Mouse (Mus musculus) stomach, postnatal 0 days (tissue): ENCODE results near the gene Kif21b. TPM values are rescaled to one million over a fixed set of nuclear protein-coding genes. Genes with fewer than 3 reads are reported as not detected.
A peak's percentile ranks its signal among the peaks of the same experiment; 100 is the strongest.

Source experiments
- ATAC-seq: fragments of 200-750 bp; cut with Nextera tagmentation; 2 replicates; pipeline ENCODE4 v1.8.0; 2017; ENCODE audit not compliant: low FRiP score, low TSS enrichment
- DNase-seq: peaks from one replicate; pipeline ENCODE4 v3.0.0-alpha.2; 2016; ENCODE audit warnings: low spot score
- H3K27ac ChIP-seq: fragments of 300-500 bp; sonication (generic); replicated peaks from 2 replicates; pipeline ENCODE4 v1.5.1; 2014; ENCODE audit warnings: mild to moderate bottlenecking, control low read depth
- H3K27me3 ChIP-seq: fragments of 300-500 bp; sonication (generic); 2 replicates; pipeline ENCODE4 v1.6.1; 2014; ENCODE audit warnings: low read length; ENCODE audit not compliant: control insufficient read depth, insufficient read depth
- H3K36me3 ChIP-seq: fragments of 300-500 bp; sonication (generic); 2 replicates; pipeline ENCODE4 v1.6.1; 2014; ENCODE audit warnings: low read length, mixed read lengths; ENCODE audit not compliant: control insufficient read depth, insufficient read depth
- H3K4me1 ChIP-seq: fragments of 300-500 bp; sonication (generic); replicated peaks from 2 replicates; pipeline ENCODE4 v1.6.1; 2014; ENCODE audit warnings: antibody characterized with exemption; ENCODE audit not compliant: control insufficient read depth, insufficient read depth
- H3K4me2 ChIP-seq: fragments of 300-500 bp; sonication (generic); replicated peaks from 2 replicates; pipeline ENCODE4 v1.6.1; 2014; ENCODE audit warnings: low read depth, mild to moderate bottlenecking, control low read depth, moderate library complexity
- H3K4me3 ChIP-seq: fragments of 300-500 bp; sonication (generic); 2 replicates; pipeline ENCODE4 v1.5.1; 2014; ENCODE audit warnings: low read depth, low read length, control low read depth
- H3K9ac ChIP-seq: fragments of 300-500 bp; sonication (generic); 2 replicates; pipeline ENCODE4 v1.6.1; 2014; ENCODE audit warnings: mild to moderate bottlenecking, low read length, control low read depth, mixed read lengths
- H3K9me3 ChIP-seq: fragments of 300-500 bp; sonication (generic); 2 replicates; pipeline ENCODE4 v1.6.1; 2016; ENCODE audit warnings: low read length; ENCODE audit not compliant: control insufficient read depth
- CTCF ChIP-seq: IDR thresholded peaks from 2 replicates; pipeline ENCODE4 v1.5.1; 2016; ENCODE audit warnings: antibody characterized with exemption, low read depth, mild to moderate bottlenecking, moderate library complexity
- EP300 ChIP-seq: optimal IDR thresholded peaks from 2 replicates; pipeline ENCODE3; 2016; ENCODE audit warnings: antibody characterized with exemption
- WGBS: fragments of 180-500 bp; shearing (Covaris S2); extraction: QIAGEN DNeasy Blood & Tissue Kit; methylation state at CpG from one replicate; pipeline ENCODE4 v1.1.7; 2014; 5-methylcytosine and 5-hydroxymethylcytosine counted together
- polyA plus RNA-seq: library from polyadenylated mRNA; unstranded; fragments of >200 nt; fragmentation: Nextera tagmentation; extraction: Ambion mirVana; gene quantifications from 2 replicates; pipeline ENCODE4 v1.2.1, GENCODE M21; 2015

Gene Kif21b
- polyA plus RNA-seq, 1 experiment from 2014 or later, result 0.29 TPM

- ATAC-seq (peak; percentile 78), DNase-seq (peak; percentile 83)
- Histone ChIP-seq H3K4me1 (no peaks in the 10 kb centered on the region), H3K36me3 (no peaks in the 10 kb centered on the region), H3K27me3 (no peaks in the 10 kb centered on the region), H3K4me3 (no peak overlapping the region), H3K27ac (peak overlapping the region; percentile 58; the same call in 1 of the 2 replicates), H3K4me2 (no peak overlapping the region), H3K9ac (no peak overlapping the region), H3K9me3 (no peaks in the 10 kb centered on the region)
- WGBS, result 48% methylated on average over 2 of the region's 2 CpGs
- no peak for TF ChIP-seq EP300
- TF ChIP-seq CTCF, result peak; percentile 25; the same call in 1 of the 2 replicates
Measured at GRCm38 (mm10) chr1:136177085-136177484, 45.9 kb downstream of the Kif21b start.

- no peaks in the 10 kb centered on the region for H3K27me3 ChIP-seq
- H3K4me2 ChIP-seq, result no peak overlapping the region
- no peak overlapping the region for H3K9ac ChIP-seq
- DNase-seq (no peak), ATAC-seq (no peak)
- 53% methylated on average over 6 of the region's 6 CpGs for WGBS
- H3K4me1 ChIP-seq, result no peaks in the 10 kb centered on the region
- no peak overlapping the region for H3K27ac ChIP-seq
- H3K9me3 ChIP-seq, result no peaks in the 10 kb centered on the region
- TF ChIP-seq CTCF, result no peak
- no peak for TF ChIP-seq EP300
- no peaks in the 10 kb centered on the region for H3K36me3 ChIP-seq
- no peak overlapping the region for H3K4me3 ChIP-seq
Measured at GRCm38 (mm10) chr1:136178741-136179140, 47.6 kb downstream of the Kif21b start.

- Histone ChIP-seq H3K27me3 (no peaks in the 10 kb centered on the region), H3K9me3 (no peaks in the 10 kb centered on the region), H3K4me2 (no peak overlapping the region), H3K27ac (no peak overlapping the region), H3K36me3 (no peaks in the 10 kb centered on the region), H3K4me1 (no peaks in the 10 kb centered on the region), H3K4me3 (no peak overlapping the region), H3K9ac (no peak overlapping the region)
- 55% methylated on average over 2 of the region's 2 CpGs for WGBS
- no peak for TF ChIP-seq CTCF
- no peak for ATAC-seq
- DNase-seq, result no peak
Measured at GRCm38 (mm10) chr1:136179511-136180001, 48.4 kb downstream of the Kif21b start.

- Histone ChIP-seq H3K4me1 (no peaks in the 10 kb centered on the region), H3K27me3 (no peaks in the 10 kb centered on the region), H3K4me3 (no peak overlapping the region), H3K9me3 (no peaks in the 10 kb centered on the region), H3K36me3 (no peaks in the 10 kb centered on the region), H3K9ac (no peak overlapping the region), H3K4me2 (no peak overlapping the region), H3K27ac (no peak overlapping the region)
- ATAC-seq (no peak), DNase-seq (no peak)
- 88% methylated on average over 5 of the region's 5 CpGs for WGBS
- TF ChIP-seq CTCF (no peak), EP300 (no peak)
Measured at GRCm38 (mm10) chr1:136190033-136190432, 58.8 kb downstream of the Kif21b start.

- DNase-seq (peak; percentile 58), ATAC-seq (peak; percentile 48; the same call in 1 of the 2 replicates)
- H3K9ac ChIP-seq, result no peak within 1 kb of the TSS
- no peak within 1 kb of the TSS for H3K4me3 ChIP-seq
- no peaks in the 10 kb centered on the region for H3K27me3 ChIP-seq
- TF ChIP-seq EP300 (no peak), CTCF (peak; percentile 71)
- 52% methylated on average over 3 of the region's 3 CpGs for WGBS
- no peaks in the 10 kb centered on the region for H3K36me3 ChIP-seq
- no peak within 1 kb of the TSS for H3K27ac ChIP-seq
- H3K9me3 ChIP-seq, result no peaks in the 10 kb centered on the region
- H3K4me1 ChIP-seq, result no peaks in the 10 kb centered on the region
- no peak within 1 kb of the TSS for H3K4me2 ChIP-seq
Measured at GRCm38 (mm10) chr1:136212803-136213202, 81.6 kb downstream of the Kif21b start, which contains the start of gene Mroh3. Mroh3 (minus strand) TSS chr1:136212828.

- Histone ChIP-seq H3K4me1 (no peaks in the 10 kb centered on the region), H3K36me3 (0 out of 2 replicates have a peak, but pooled peaks cover 5% of the 10 kb centered on the region), H3K4me2 (no peak overlapping the region), H3K9me3 (no peaks in the 10 kb centered on the region), H3K4me3 (no peak overlapping the region), H3K9ac (no peak overlapping the region), H3K27ac (no peak overlapping the region), H3K27me3 (no peaks in the 10 kb centered on the region)
- no peak for ATAC-seq
- TF ChIP-seq EP300 (no peak), CTCF (no peak)
- 68% methylated on average over 15 of the region's 15 CpGs for WGBS
- no peak for DNase-seq
Measured at GRCm38 (mm10) chr1:136214304-136214703, 83.1 kb downstream of the Kif21b start.
